Mouse (Mus musculus): ENCODE measurements around the gene Spag17.

Spag17 gene

DNA sequence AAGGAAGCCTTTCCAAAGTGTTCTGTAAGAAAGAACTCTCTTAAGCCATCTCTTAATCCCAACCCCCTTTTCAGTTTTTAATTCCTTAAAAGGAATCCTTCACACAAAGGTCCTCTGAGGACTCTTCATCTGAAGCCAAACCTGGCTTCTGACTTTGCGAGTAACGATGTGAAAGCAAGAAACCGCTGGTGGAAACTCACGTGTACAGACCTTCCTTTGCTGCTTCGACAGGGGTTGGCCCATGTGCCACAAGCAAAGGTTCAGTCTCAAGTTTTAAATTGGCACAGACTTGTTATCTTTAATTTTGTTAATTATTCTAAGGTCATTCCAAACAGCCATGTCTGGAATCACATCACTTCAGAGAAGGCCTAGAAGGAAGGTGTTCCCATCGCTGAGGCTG is 79.1 kb downstream of the Spag17 start:
- no peak for DNase-seq (ENCODE audit: low spot score in 2 of 2)

DNA sequence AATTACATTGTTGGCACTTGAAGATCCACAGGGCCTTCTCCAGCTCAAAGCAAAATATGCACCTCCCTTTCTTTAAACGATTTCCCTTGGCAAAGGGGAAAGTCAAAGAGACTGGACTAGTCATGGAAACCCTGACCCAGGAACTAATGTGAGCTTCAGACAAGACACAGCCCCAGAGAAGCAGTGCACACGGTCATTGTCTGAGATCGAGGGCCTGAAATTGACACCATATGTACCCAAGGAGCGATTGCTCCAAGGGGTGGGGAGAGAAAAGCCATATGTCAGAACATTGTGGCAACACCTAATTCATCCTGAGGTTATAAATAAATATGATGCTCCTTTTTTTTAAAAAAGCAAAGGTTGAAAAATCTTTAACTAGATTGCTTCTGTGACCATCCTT is 80.7 kb downstream of the Spag17 start:
- no peak for DNase-seq (ENCODE audit: low spot score in 2 of 2)

DNA sequence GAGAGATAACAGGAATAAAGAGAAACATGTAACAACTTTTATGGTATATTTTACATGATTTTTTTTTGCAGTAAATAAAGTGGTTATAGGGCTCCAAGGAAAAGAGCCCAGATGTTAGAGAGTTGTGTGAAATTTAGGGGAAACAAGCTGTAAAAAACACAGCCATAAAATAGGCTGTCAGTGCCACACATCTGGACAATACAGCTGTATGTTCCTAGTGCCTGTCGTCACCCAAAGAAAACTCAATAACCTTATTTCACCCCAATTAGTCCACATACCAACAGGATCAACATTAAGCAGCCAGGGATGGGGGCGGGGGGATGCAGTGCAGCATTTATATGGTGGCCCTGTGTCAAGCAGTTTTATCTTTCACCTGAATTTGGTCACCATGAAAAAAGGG is 81.1 kb downstream of the Spag17 start:
- DNase-seq (ENCODE audit: low spot score in 2 of 2) = no peak

DNA sequence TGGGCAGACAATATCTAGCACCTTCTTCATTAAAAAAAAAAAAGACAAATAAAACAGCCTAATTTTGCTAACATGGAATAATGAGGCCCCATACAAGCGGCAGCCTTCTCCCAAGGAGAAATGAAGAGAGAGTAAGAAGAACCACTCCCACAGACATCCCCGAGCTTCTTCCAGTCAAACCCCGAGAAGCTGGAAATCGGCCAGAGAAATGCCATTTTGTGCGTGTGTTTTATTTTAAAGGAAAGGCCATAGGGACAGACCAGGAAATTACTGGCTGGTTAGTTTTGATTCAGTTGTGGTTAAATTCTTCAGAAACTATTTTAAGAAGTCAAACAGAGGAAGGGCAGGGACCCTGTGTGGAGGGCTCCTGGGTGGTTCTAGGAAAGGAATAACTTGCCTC is 85.6 kb downstream of the Spag17 start:
- no peak for DNase-seq (ENCODE audit: low spot score in 2 of 2)

DNA sequence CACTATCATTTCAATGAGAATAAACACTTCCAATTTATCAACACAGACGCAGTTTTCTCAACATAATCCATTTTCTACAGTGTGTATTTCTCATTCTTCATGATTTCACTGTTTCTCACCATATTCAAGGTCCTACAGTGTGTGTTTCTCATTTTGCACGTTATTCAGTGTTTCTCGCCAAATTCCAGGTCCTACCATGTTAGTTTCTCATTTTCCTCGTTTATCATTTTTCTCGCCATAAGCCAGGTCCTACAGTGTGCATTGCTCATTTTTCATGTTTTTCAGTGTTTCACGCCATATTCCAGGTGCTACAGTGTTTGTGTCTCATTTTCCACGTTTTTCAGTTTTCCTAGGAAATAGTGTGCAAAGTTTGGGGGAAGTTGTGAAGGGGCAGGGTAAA is 95.8 kb downstream of the Spag17 start:
- DNase-seq (ENCODE audit: low spot score in 2 of 2) = no peak

DNA sequence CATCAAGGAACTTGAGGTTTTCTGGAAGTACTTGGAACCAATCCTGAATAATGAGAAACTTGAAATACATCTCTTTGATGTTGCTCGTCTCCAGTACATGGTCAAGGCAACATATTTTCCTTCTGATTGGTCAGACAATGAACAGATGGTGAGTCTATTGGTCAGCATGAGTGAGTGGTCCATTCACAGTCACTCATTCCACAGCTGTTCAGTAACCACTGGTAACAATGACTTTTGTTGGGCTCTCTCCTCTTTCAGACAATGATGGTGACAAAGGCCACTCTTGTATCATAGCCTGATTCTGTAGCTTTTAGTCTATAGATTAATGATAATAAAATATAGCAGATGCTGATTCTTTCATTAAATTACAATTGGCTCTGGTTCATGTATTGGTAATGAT is 119.5 kb downstream of the Spag17 start:
- DNase-seq (ENCODE audit: low spot score in 2 of 2) = no peak

DNA sequence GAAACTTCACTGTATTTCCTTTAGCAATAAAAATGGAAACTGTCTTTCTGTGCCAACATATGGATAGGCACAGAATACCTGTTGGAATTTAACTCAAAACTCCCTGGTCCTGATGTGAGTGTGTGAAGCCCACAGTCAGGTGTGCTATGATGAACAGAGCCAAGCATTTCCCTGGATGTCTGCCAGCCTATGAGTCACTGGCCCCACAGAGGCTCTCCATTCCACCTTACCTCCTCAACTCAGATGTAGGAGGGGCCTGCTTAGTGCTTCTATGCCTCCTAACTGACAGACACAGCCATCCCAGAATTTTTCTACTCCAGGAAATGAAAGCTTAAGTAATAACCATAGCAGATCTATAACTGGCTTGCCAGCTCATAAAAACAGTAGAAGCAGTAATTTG is 124.6 kb downstream of the Spag17 start:
- no peak for DNase-seq (ENCODE audit: low spot score in 2 of 2)

DNA sequence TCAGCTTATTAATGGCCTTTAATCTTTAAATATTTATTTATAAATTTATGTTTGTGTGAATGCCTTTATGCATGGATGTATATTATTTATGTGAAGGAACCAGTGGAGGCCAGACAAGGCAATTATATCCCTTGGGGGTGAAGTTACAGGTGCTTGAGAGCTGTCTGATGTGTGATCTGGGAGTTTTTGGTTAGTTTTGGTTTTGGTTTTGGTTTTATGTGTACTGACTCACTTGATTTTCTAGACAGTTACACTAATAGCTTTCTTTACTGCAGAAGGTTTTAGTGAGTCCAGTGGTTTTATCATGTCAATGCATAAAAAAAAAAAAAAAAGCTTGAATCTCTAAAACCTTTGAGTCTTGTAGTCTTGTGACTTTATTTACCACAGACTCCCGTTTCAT is 128.9 kb downstream of the Spag17 start:
- DNase-seq (ENCODE audit: low spot score in 2 of 2) = no peak

DNA sequence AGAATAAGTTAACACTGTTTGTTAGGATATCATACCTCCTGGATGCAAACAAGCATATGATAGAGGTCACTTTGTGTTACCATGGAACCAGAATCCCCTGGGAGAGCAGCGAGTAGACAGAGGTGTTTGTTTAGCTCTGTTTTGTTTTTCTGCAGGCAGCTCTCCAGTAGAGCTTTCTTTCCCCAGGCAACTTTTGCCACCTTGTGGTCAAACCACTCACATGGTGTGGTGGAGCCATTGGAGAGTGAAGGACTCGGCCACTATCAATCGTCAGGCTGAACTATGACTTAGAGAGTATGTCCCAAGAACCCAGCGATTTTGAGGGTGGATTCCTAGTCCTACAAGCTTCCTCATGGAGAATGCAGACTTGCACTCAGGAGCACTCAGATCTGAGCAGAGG is 146.1 kb downstream of the Spag17 start:
- no peak for DNase-seq (ENCODE audit: low spot score in 2 of 2)

DNA sequence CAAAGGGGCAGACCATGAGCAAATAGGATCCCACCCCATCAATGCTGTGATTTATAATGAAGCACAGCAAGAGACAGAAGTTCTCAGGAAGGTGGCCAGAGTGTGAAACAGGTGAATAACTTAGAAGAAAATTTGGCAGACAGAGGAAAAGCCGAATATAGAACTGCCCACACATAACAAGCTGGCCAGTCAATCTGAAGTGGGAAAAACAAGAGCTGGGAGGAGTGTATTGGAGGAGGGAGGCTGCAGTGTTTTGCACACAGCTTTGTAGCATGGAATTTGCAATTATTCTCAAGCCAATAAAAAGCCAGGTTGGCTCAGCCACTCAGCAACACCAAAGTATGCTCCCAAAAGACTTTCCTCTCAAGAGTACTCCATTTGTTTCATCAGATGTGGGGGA is 147.8 kb downstream of the Spag17 start:
- no peak for DNase-seq (ENCODE audit: low spot score in 2 of 2)

DNA sequence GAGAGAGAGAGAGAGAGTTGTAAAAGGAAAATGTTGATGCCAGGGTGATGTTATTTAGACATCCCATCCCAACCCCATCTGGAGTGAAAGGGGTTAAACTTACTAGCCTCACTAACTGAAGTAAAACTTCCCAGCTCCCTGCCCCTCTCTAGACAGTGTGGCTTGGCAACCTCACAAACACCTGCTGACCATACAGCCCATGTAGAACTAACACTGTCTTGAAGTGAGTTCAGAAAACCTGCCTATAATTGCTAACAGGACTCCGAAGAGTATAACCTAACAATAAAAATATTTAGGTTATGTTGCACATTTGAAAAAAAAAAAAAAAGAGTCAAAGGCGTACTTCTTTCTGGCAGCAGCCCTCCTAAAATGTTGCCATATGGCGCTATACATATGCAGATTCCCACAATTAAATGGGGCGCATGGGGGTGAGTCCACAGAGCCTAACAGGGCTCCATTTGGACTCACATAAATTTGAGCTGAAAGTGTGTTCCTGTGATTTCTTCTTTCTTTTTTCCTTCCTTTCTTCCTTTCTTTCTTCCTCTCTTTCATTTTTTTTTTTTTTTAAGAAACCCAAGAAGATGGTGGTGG is 149.3 kb downstream of the Spag17 start:
- DNase-seq (ENCODE audit: low spot score in 2 of 2) = no peak

DNA sequence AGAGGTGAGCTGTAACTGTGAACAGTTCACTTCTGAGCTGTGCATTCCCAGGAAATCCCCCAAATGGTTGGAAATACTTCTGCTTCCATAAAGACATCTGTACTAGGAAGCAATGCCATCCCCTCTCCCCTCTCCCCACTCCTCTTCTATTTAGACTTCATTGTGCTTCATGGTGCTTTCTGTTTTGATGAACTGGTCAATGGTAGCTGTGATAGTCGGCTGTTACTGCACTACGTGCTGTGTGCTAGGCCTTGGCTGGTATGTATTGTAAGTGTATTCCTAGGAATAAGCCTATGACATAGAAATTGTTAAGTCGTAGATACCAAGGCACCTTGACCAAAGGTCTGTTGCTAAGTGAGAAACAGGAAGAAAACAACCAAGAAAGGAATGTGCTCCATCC is 149.9 kb downstream of the Spag17 start:
- no peak for DNase-seq (ENCODE audit: low spot score in 2 of 2)

DNA sequence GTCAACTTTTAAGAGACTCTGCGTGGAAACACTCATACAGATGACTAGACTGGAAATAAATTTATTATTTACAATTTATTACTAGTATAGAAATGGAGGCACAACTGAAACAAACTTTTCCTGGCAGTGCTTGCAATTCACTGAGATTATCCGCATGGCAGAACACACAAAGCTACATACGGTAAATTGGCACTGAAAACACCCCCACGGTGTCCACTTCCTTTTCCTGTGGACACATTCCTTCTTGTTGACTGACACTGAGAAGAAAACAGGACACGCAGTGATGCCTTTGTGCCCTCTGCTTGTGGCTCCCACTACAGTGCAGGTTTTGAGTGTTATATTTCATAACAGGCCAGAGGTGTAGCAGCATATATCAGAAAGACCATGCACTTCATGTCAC is 151.6 kb downstream of the Spag17 start:
- DNase-seq (ENCODE audit: low spot score in 2 of 2) = no peak

DNA sequence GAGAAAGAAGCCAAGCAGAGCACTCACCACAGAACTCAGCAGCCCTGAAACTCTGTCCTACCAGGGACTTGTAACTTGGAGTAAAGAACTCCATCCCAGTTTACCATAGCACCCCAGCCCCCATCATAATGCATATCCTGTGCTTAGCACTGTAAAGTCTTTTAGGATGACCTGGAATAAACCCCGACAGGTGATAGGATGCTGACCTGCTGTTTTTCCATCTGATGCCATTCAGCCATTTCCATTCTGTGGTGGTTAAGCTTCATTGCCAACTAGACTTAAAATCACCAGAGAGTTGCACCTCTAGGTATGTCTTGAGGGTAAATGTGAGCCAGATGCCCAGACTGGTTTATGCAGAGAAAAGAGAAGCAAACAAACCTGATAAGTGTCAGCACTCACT is 189.2 kb downstream of the Spag17 start:
- no peak for DNase-seq (ENCODE audit: low spot score in 2 of 2)

DNA sequence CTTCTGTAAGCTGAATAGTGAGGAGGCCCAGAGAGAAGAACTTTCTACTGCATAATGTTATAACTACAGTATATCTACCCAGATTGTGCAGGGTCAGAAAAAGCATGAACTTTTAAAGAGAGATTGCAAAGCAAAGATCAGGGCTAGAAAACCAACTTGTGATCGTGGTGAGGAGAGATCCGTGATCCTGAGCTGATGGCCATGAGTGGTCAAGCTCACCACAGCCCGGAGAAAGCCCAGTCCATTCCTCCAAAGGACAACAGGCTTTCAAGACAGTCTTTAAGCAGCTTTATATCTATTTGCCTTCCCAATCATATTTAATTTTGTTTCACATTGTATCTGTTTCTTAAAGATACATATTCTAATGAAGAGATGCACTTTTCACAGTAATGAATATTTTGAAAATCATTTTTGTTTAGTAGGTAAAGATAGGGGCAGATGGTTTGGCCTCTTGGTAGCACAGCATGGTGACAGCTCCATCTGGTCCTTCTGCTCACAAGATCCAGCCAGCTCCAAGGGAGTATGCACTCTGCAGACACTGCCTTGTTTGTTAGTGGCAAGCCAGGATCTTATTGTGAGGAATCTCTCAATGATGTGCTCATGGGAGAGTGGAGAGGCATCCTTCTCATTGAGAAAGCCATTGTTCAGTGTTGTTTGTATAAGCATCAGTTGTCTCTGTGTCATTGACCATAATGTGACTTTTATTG is 217.3 kb downstream of the Spag17 start:
- no peak for DNase-seq (ENCODE audit: low spot score in 2 of 2)

DNA sequence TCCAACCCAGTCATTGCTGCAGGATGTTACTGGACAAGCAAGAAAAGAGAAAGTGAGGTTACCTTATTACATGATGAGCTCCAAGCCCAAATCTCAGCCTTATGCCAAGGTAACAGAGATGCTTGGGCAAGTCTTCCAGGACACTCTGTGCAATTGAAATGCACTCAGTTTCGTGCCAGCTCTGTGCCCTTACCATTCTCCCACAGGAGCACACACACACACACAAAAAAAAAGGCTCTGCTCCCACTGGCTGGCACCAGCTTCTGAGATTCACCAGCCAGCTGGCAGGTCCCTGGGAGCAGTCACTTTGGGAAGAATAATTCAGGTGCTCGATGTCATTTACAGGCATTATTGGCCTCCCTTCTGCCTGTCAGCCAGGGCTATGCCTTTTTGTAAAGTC is 221.5 kb downstream of the Spag17 start:
- DNase-seq (ENCODE audit: low spot score in 2 of 2) = no peak

DNA sequence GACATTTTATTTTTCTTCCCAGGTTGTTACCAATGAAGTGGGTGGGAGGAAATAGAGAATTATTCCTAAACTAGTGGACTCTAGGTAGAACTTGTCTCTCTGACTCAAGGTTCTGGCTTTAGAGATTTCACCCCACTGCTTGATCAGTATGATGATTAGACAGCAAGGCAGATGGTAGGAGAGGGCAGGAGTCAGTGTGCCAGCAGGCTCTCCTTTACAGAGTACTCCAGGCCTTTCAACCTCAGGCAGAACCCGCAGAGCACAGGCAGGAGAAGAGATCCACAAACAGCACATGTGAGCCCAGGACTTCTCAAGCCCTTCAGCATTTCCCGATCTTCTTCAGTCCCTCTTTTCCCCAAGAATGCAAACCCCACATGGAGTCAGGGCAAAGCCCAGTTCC is 233.5 kb downstream of the Spag17 start:
- no peak for DNase-seq (ENCODE audit: low spot score in 2 of 2)

DNA sequence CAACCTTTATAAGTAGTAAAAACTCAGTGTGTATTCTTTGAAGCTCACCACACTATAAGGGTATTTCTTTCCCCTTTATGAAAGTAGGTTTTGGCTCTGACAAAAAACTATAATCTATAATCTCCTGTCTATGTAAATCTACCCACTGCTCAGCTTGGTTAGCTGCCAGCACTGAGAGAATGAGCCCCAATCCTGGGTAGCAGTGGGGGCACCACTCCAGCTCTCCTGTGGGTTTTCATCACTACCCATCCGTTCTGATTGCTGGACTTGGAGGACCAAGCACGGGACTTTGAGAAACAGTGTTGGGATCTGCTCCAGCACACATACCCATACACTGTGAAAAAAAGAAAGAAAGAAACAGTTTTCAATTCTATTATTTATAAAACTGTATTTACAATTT is 236.8 kb downstream of the Spag17 start:
- no peak for DNase-seq (ENCODE audit: low spot score in 2 of 2)

DNA sequence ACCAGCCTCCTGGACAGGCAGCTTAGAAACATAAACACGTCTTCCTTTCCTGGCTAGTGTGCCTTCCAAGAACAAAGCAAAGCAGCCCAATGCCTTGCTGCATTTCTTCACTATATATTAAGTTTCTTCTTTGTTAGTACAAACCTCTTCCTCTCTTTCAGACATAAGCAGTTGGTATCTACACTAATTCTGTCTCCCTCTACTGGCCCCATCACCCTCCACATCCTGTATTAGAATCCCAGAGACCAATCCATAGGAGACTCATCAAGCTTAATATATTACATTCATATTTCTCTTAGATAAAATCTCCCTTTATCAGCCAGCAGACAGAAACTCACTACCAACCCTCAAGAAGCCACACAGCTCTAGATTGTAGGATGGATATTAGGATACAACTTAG is 237.2 kb downstream of the Spag17 start:
- no peak for DNase-seq (ENCODE audit: low spot score in 2 of 2)

DNA sequence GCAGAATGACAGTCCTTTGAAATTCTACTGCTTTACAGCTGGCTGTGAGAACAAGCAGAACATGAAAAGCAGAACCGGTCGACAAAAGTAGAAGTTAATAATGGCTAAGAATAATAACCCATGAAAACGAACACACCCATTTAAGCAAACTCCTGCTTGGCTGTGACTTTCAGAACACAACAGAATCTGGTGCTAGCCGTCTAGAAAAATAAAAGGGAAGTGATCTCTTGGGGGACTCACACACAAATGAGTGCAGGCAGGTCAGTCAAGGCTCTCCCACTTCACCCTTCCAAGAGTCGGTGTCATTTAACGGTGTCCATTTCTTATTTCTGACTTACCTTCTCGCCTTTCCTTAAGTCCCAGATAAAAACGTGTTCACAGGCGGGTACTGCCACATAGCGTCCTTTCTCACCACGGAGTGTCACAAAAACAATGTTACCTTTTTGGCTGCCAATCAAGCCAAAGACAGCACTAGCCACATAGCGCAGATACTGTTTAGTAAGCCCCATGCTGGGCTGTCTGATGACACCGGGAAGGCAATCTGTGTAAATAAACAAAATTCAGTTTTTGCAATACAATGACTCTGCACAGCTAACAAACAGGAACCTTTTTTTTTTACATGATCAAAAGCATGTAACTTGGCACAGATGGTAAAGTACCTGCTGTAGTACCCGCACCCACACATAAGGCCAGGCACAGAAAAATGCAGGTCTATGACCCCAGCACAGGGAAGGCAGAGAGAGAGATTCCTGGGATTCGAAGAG is 275.7 kb downstream of the Spag17 start:
- DNase-seq (ENCODE audit: low spot score in 2 of 2) = no peak

DNA sequence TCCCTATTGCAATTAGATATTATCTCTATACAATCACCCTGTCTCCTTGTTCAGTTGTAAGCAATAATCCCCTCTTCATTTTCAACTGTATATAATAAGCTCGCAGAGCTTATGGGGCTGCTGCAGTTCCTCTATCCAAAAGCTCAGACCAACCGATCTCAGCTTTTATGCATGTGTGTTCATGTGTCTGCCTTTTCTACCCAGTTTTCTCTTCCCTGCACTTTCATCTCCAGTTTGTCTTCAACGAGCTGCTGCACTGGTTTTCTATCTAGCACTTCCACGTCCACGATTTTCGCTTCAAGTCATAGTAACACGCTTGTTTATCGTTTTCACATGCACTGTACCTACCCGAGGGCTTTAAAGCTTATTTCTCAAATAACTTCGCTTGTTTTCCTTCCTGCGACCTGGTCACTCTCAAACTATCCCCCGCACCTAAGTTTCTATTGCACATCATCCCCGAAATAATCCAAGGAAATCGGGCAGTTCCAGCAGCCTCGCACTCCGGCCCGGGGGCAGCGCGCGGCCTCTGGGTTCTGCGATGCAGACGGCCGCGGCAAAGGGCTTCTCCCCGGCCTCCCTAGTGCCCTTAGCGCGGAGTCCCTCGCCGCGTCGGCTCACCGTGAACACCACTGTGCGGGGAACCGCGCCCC is 276.6 kb downstream of the Spag17 start:
- DNase-seq (ENCODE audit: low spot score in 2 of 2) = no peak

DNA sequence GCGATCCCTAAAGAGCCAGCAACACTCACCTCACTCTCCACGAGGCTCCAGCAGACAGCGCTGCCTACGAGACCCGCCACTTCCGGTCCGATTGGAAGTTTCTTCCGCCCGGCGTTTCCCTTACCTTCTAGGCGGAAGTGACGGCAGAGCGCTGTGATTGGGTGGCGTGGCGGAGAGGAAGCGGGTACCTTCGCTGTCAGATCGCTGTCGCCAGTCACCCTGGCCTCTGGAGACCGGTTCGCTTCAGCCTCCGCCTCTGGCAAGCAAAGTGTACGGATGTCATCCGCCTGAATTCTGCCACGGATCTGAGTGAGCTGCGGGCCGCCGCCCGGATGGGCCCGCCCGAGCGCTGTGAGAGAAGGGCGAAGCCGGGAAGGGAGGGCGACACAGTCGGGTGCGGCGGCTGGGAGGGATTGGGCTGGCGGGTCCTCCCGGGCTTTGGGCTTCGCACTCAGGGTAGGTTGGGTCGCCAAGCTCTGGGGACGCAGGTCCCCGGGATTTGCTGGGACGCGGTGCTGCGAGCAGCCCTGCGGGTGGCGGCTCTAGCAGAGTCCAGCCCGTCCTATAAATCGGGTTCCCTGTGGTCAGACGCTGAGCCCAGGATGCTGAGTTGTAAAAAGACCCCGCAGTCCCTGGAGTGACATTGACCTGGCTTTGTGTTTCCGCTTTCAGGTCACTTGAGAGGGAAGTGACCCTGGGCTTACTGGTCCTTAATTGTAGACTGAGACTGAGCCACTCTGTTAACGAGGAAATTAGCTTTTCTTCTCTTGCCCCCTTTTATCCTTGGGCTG is 277.3 kb downstream of the Spag17 start, which contains the start of the genes Gdap2 and Wdr3:
Gdap2 (plus strand) TSS at position 67 of the 791 bp plus-strand sequence.
Wdr3 (minus strand) TSS at position 93 of the 791 bp plus-strand sequence.
- DNase-seq (ENCODE audit: low spot score in 2 of 2) = peak; percentile 87 to 93
